Mouse (Mus musculus): ENCODE data around the gene Grb7.

GRCm38 (mm10) chr11:98492959-98493358 lies 46.8 kb downstream of the Grb7 start:
- TF ChIP-seq CTCF (IDR thresholded peaks at IDR 0.05; ENCODE audit: low read depth, low read length) (no peak), POLR2A (IDR thresholded peaks at IDR 0.05; ENCODE audit: extremely low read depth, insufficient read depth, low read length) (no peak)
